Mouse (Mus musculus): ENCODE measurements around the gene Lrmp. TPM values are rescaled to one million over a fixed set of nuclear protein-coding genes. Genes with fewer than 3 reads are reported as not detected.

Gene Lrmp
- polyA plus RNA-seq, 1 experiment from 2014 or later: 0.51 TPM

DNA sequence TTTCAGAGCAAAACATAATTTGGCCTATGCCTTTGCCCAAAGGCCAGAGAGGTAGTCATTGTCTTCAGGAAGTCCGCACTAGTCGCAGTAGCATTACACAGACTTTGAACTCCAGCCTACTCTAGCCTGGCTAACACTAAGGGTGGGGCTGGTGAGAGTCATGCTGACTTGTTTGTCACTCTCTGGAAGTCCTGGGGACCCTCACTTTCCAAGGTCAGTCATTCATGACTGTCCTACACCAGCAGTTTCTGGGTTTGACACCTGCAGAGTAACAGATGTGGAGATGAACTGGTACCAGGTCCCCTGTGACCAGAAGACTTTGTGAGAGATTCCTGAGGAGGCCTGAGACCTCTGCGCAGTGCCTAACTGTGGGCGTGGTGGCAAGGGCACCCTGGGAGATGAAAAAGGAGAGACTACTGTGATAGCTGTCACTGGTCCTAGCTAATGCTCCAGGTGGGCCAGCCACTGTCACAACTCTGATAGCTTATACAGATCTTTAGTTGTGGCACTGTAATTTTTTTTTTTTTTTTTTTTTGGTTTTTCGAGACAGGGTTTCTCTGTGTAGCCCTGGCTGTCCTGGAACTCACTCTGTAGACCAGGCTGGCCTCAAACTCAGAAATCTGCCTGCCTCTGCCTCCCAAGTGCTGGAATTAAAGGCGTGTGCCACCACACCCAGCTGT, 9.2 kb upstream of the Lrmp start:
- no peak for ATAC-seq

DNA sequence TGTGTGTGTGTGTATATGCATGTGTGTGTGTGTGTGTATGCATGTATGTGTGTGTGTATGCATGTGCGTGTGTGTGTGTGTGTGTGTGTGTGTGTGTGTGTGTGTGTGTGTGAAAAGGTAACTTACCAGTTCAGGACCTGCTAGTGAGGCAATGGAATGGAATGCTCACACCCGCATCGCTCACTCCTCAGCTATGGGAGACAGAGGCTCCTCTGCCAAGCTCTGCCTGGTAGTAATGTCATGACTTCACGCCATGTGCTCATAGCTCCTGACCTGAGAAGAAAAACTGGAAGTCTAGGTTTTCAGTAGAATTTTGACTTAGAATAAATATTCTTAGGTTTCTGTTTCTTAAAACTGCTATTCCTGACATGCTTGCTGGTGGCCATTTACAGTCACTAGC, 4.7 kb upstream of the Lrmp start:
- peaks cover under 1% of the 10 kb centered on the region; the same call in 1 of the 2 replicates for H3K4me1 ChIP-seq (replicated peaks)
- no peak for ATAC-seq
- H3K4me2 ChIP-seq (replicated peaks): no peak overlapping the region
- no peaks in the 10 kb centered on the region for H3K36me3 ChIP-seq
- no peaks in the 10 kb centered on the region for H3K27me3 ChIP-seq
- H3K9ac ChIP-seq (replicated peaks): no peak overlapping the region
- 86% methylated on average over 4 of the region's 4 CpGs for WGBS
- no peak overlapping the region for H3K4me3 ChIP-seq (replicated peaks)
- no peak overlapping the region for H3K27ac ChIP-seq
- H3K9me3 ChIP-seq: no peaks in the 10 kb centered on the region

More for the DNA sequence above, 9.2 kb upstream of the Lrmp start:
- Histone ChIP-seq H3K4me1 (replicated peaks) (no peaks in the 10 kb centered on the region), H3K27ac (no peak overlapping the region), H3K9me3 (no peaks in the 10 kb centered on the region), H3K36me3 (no peaks in the 10 kb centered on the region), H3K9ac (replicated peaks) (no peak overlapping the region), H3K27me3 (no peaks in the 10 kb centered on the region), H3K4me3 (replicated peaks) (no peak overlapping the region), H3K4me2 (replicated peaks) (no peak overlapping the region)
- 96% methylated on average over 5 of the region's 6 CpGs for WGBS

DNA sequence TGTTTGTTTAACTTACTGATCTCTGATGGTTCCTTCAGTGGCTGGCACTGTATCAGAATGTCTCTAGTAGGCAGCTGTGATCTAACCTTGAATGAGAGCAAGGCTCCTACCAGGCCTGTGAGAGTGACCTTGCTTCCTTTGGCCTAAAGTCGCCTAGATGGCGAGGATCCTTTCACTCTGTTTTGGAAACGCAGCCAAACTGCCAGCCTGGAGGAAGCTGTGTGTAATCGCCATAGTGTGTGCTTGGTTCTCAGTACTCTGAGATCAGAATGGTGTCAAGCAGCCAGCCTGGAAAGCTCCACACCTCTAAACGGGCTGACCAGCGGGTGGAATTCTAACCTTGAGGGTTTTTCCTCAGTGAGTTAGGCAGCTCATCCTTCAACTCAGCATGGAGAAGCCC, 2.6 kb upstream of the Lrmp start:
- no peak overlapping the region for H3K4me2 ChIP-seq (replicated peaks)
- 79% methylated on average over 6 of the region's 6 CpGs for WGBS
- no peak overlapping the region for H3K27ac ChIP-seq
- H3K27me3 ChIP-seq: no peaks in the 10 kb centered on the region
- no peak for ATAC-seq
- no peak overlapping the region for H3K4me3 ChIP-seq (replicated peaks)
- H3K9ac ChIP-seq (replicated peaks): no peak overlapping the region
- peaks cover 13% of the 10 kb centered on the region for H3K4me1 ChIP-seq (replicated peaks)
- H3K9me3 ChIP-seq: no peaks in the 10 kb centered on the region
- H3K36me3 ChIP-seq: no peaks in the 10 kb centered on the region

DNA sequence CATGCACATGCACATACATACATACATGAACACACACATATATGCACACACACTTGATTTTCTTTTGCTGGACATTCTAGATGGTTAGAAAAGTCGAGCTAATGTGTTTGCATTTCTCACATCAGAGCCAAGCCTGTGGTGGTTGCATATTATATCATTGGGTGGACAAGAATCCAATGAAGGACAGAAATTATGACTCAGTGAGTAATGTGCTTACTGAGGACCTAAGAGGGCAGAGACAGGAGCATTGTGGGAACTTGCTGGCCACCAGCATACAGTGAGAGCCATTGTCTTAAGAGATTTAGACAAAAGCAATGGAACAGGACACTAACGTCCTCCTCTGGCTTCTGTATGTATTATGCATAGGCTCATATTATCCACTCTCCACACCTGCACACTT, 892 bp upstream of the Lrmp start:
- no peak for ATAC-seq
- Histone ChIP-seq H3K4me1 (replicated peaks) (peaks cover 13% of the 10 kb centered on the region), H3K4me2 (replicated peaks) (no peak overlapping the region), H3K9ac (replicated peaks) (no peak overlapping the region), H3K27ac (no peak overlapping the region), H3K4me3 (replicated peaks) (no peak overlapping the region), H3K27me3 (0 out of 2 replicates have a peak, but pooled peaks cover 6% of the 10 kb centered on the region), H3K9me3 (no peaks in the 10 kb centered on the region), H3K36me3 (no peaks in the 10 kb centered on the region)
- 76% methylated on average over 2 of the region's 2 CpGs for WGBS

- 7% methylated on average over 4 of the region's 4 CpGs for WGBS
- Histone ChIP-seq H3K4me1 (replicated peaks) (peaks cover 13% of the 10 kb centered on the region), H3K9ac (replicated peaks) (no peak overlapping the region; the same call in 1 of the 2 replicates), H3K4me3 (replicated peaks) (no peak overlapping the region), H3K27ac (peak overlapping the region; percentile 45; the same call in 1 of the 2 replicates), H3K9me3 (no peaks in the 10 kb centered on the region), H3K4me2 (replicated peaks) (peak overlapping the region; percentile 13; the same call in 1 of the 2 replicates), H3K36me3 (no peaks in the 10 kb centered on the region), H3K27me3 (peaks cover 10% of the 10 kb centered on the region; the same call in 1 of the 2 replicates)
- peak; percentile 85 for ATAC-seq
These were observed 732 bp downstream of the Lrmp start for GRCm38 (mm10) chr6:145116098-145116672.

- H3K9me3 ChIP-seq: no peaks in the 10 kb centered on the region
- H3K27ac ChIP-seq: no peak overlapping the region
- peaks cover 13% of the 10 kb centered on the region for H3K4me1 ChIP-seq (replicated peaks)
- H3K36me3 ChIP-seq: no peaks in the 10 kb centered on the region
- H3K27me3 ChIP-seq: peaks cover 10% of the 10 kb centered on the region; the same call in 1 of the 2 replicates
- ATAC-seq: no peak
- 80% methylated on average over 2 of the region's 2 CpGs for WGBS
- no peak overlapping the region for H3K4me2 ChIP-seq (replicated peaks)
- no peak overlapping the region for H3K4me3 ChIP-seq (replicated peaks)
- no peak overlapping the region for H3K9ac ChIP-seq (replicated peaks)
These were observed 4.6 kb downstream of the Lrmp start for GRCm38 (mm10) chr6:145120086-145120485.

DNA sequence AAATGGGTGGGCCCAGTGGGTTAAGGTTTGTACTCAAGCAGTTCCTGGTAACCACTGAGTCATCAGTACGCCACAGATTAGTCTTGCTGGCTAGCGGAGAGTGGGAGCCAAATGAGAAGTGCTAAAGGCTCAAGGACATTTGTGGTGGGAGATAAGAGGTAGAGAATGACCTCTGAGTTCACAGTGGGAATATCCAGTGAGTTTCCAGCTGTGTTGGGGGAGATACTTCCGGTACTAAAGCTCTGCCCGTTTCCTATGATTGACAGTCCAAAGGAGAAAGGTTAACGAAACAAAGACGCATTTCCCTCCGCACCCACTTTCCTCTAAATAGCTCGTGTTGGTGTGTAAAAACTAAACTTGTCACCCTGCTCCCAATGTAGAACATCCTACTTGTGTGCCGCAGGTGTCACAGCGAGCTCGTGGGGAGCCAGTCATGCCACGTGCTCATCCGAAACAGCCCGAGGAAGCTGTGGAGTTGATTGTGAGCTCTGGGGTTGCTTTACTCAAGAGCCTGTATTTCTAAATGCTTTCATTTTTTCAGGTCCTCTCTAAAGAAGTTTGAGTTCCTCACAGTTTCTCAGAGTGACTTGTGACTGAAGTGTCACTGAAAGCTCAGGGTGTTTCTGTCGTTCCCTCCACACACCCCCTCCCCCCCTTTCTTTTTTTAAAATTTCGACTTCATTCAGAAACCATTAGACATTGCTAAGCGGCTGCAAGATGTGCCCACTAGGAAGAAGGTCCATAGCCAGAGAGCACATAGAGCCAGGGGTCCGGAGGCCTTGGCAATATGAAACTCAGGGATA, 5.5 kb downstream of the Lrmp start:
- Histone ChIP-seq H3K4me1 (replicated peaks) (peaks cover 10% of the 10 kb centered on the region), H3K27ac (no peak overlapping the region), H3K9ac (replicated peaks) (no peak overlapping the region), H3K4me3 (replicated peaks) (no peak overlapping the region), H3K4me2 (replicated peaks) (no peak overlapping the region), H3K27me3 (peaks cover 10% of the 10 kb centered on the region; the same call in 1 of the 2 replicates), H3K36me3 (no peaks in the 10 kb centered on the region), H3K9me3 (no peaks in the 10 kb centered on the region)
- 59% methylated on average over 18 of the region's 18 CpGs for WGBS
- no peak for ATAC-seq

DNA sequence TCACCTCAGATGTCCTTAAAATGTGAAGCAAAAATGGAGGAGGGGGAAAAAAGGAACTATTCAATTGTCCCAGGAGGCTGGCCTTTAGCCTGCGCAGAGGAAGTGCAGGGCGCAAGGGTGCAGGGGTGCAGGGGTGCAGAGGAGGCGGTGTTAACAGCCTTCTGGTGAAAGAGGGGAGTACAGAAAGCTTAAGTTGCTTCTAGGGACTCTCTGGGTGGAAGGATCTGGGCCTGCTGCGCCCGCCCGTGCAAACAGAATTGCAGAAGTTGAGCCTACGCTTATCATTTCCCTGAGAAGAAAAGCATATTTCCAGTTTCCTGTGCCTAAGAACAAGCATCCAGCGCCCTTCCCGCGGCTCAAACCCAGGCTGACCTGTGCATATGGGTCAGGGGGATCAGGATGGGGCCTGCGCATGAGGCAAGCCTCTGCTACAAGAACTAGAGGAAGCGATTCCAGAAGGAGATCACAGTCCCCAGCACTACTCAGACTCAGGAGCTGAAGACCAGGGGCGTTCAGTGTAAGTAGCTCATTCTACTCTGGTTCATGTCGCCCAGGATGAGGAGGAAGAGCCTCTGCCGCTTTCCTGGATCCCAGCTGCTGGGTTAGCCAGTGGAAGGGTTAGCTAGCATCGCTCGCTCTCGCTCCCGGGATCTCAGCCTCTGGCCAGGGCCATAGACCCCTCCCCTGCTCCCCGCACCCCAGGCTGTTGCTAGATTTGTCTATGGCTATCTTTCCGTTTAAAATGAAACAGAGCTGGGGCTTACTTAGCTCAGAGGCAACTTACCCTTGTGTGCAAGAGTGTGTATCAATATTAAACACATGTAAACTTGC, 6.4 kb downstream of the Lrmp start:
- Histone ChIP-seq H3K4me3 (replicated peaks) (no peak overlapping the region), H3K36me3 (no peaks in the 10 kb centered on the region), H3K27me3 (peaks cover 10% of the 10 kb centered on the region; the same call in 1 of the 2 replicates), H3K9ac (replicated peaks) (no peak overlapping the region), H3K27ac (no peak overlapping the region), H3K4me2 (replicated peaks) (no peak overlapping the region), H3K9me3 (no peaks in the 10 kb centered on the region), H3K4me1 (replicated peaks) (peaks cover 2% of the 10 kb centered on the region)
- 44% methylated on average over 21 of the region's 21 CpGs for WGBS
- no peak for ATAC-seq

GRCm38 (mm10) chr6:145122423-145123059, 7.1 kb downstream of the Lrmp start:
- Histone ChIP-seq H3K27ac (no peak overlapping the region), H3K4me3 (replicated peaks) (no peak overlapping the region), H3K9me3 (no peaks in the 10 kb centered on the region; the same call in 1 of the 2 replicates), H3K27me3 (peaks cover 10% of the 10 kb centered on the region; the same call in 1 of the 2 replicates), H3K9ac (replicated peaks) (no peak overlapping the region), H3K4me2 (replicated peaks) (no peak overlapping the region), H3K36me3 (no peaks in the 10 kb centered on the region), H3K4me1 (replicated peaks) (no peaks in the 10 kb centered on the region; the same call in 1 of the 2 replicates)
- WGBS: 39% methylated on average over 8 of the region's 8 CpGs
- no peak for ATAC-seq

DNA sequence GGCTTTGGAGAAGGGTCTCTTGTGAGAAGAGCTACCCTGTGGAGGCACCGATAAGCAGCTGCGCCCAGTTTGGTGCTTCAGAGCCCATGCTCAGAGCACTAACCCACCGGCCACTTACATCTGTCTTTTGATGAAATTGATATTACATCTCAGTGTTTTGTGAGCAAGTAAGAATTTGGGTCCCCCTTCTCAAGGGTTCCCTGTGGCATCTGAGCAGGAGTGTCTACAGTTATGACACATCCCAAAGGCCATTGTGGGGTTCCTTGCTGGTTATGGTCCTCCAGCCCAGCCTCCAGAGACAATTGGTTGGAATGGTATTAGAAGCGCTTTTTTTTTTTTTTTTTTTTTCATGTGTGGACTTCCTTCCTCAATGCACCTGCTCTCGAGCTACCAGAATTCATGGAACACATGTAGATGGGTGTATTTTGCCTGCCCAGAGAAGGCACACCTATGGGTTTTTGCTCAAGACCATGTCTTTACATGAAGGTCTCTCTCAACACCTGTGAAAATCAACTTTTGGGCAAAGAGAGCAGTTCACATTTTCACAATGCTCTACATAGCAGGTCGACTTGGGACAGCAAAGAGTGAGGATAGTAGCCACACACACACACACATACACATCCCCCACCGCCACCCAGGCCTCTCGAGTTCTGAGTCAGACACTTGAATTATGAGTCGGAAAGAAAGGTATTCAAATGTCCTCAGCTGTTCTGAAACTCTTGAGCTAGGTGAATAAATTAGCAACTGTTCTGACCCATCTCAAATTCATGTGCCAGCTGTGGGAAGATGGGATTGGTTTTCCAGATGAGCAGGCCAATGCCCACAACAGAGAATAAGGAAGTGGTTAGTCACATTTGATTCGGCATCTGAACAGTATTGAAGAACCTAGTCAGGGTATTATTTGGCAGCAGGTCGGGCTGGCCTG, 7.9 kb downstream of the Lrmp start:
- H3K36me3 ChIP-seq: no peaks in the 10 kb centered on the region
- H3K27me3 ChIP-seq: peaks cover 10% of the 10 kb centered on the region; the same call in 1 of the 2 replicates
- H3K9me3 ChIP-seq: no peaks in the 10 kb centered on the region; the same call in 1 of the 2 replicates
- ATAC-seq: no peak
- no peak overlapping the region for H3K4me3 ChIP-seq (replicated peaks)
- H3K9ac ChIP-seq (replicated peaks): no peak overlapping the region
- 86% methylated on average over 11 of the region's 11 CpGs for WGBS
- no peak overlapping the region for H3K27ac ChIP-seq
- H3K4me1 ChIP-seq (replicated peaks): no peaks in the 10 kb centered on the region; the same call in 1 of the 2 replicates
- no peak overlapping the region for H3K4me2 ChIP-seq (replicated peaks)

Measured in midbrain, embryonic 13.5 days (tissue).